Mouse (Mus musculus) hindbrain, embryonic 12.5 days (tissue): Measurements from ENCODE around the gene Pla2g4e. TPM values are rescaled to one million over a fixed set of nuclear protein-coding genes. Genes with fewer than 3 reads are reported as not detected.
"Not testable (repeated sequence)": the region's sequence is repeated elsewhere in the genome, so short reads cannot be mapped to it uniquely, and the experiment has no call there.

ENCODE experiments used
- ATAC-seq: fragments of 200-750 bp; cut with Nextera tagmentation; 2 replicates; pipeline ENCODE4 v1.8.0; 2017; ENCODE audit warnings: moderate TSS enrichment; ENCODE audit not compliant: low FRiP score
- H3K27ac ChIP-seq: fragments of 300-500 bp; sonication (generic); 2 replicates; pipeline ENCODE4 v1.5.1; 2016; ENCODE audit warnings: mild to moderate bottlenecking
- H3K27me3 ChIP-seq: fragments of 300-500 bp; sonication (generic); 2 replicates; pipeline ENCODE4 v1.6.1; 2016; ENCODE audit warnings: mild to moderate bottlenecking
- H3K36me3 ChIP-seq: fragments of 300-500 bp; sonication (generic); 2 replicates; pipeline ENCODE4 v1.6.1; 2016; ENCODE audit warnings: mild to moderate bottlenecking
- H3K4me1 ChIP-seq: fragments of 300-500 bp; sonication (generic); 2 replicates; pipeline ENCODE4 v1.6.1; 2016
- H3K4me2 ChIP-seq: fragments of 300-500 bp; sonication (generic); replicated peaks from 2 replicates; pipeline ENCODE4 v1.6.1; 2016; ENCODE audit warnings: mild to moderate bottlenecking
- H3K4me3 ChIP-seq: fragments of 300-500 bp; sonication (generic); 2 replicates; pipeline ENCODE4 v1.5.1; 2016; ENCODE audit warnings: mild to moderate bottlenecking
- H3K9ac ChIP-seq: fragments of 300-500 bp; sonication (generic); 2 replicates; pipeline ENCODE4 v1.6.1; 2016; ENCODE audit warnings: mild to moderate bottlenecking, moderate library complexity
- H3K9me3 ChIP-seq: fragments of 300-500 bp; sonication (generic); replicated peaks from 2 replicates; pipeline ENCODE4 v1.6.1; 2016; ENCODE audit warnings: mild to moderate bottlenecking
- WGBS: fragments of 180-500 bp; shearing (Covaris S2); methylation state at CpG from one replicate; pipeline ENCODE4 v1.1.7; 2016; 5-methylcytosine and 5-hydroxymethylcytosine counted together
- polyA plus RNA-seq: library from polyadenylated mRNA; unstranded; fragments of >200 nt; fragmentation: Nextera tagmentation; extraction: Ambion mirVana; gene quantifications from 2 replicates; pipeline ENCODE4 v1.2.1, GENCODE M21; 2016

Gene Pla2g4e
- polyA plus RNA-seq, 1 experiment from 2014 or later: 0.14 TPM

- 69% methylated on average over 6 of the region's 6 CpGs for WGBS
Measured at GRCm38 (mm10) chr2:120265523-120265922, 20.4 kb upstream of the Pla2g4e start.

GRCm38 (mm10) chr2:120264858-120265257 is 19.7 kb upstream of the Pla2g4e start:
- H3K9me3 ChIP-seq: no peaks in the 10 kb centered on the region
- H3K4me2 ChIP-seq: no peak overlapping the region
- no peak for ATAC-seq
- no peaks in the 10 kb centered on the region for H3K36me3 ChIP-seq
- H3K4me1 ChIP-seq: peaks cover 10% of the 10 kb centered on the region
- H3K9ac ChIP-seq: no peak overlapping the region
- H3K27me3 ChIP-seq: peaks cover 7% of the 10 kb centered on the region; the same call in 1 of the 2 replicates
- H3K27ac ChIP-seq: no peak overlapping the region
- H3K4me3 ChIP-seq: no peak overlapping the region
- WGBS: 57% methylated on average over 10 of the region's 10 CpGs

More at GRCm38 (mm10) chr2:120265523-120265922, 20.4 kb upstream of the Pla2g4e start:
- Histone ChIP-seq H3K4me3 (no peak overlapping the region), H3K36me3 (no peaks in the 10 kb centered on the region), H3K4me1 (peaks cover 10% of the 10 kb centered on the region), H3K9ac (no peak overlapping the region), H3K9me3 (no peaks in the 10 kb centered on the region), H3K27ac (no peak overlapping the region), H3K27me3 (peaks cover 7% of the 10 kb centered on the region; the same call in 1 of the 2 replicates), H3K4me2 (no peak overlapping the region)
- ATAC-seq: no peak

- Histone ChIP-seq H3K4me1 (peaks cover 3% of the 10 kb centered on the region; the same call in 1 of the 2 replicates), H3K27me3 (no peaks in the 10 kb centered on the region), H3K4me3 (no peak overlapping the region), H3K9ac (no peak overlapping the region), H3K9me3 (no peaks in the 10 kb centered on the region), H3K27ac (no peak overlapping the region), H3K4me2 (no peak overlapping the region), H3K36me3 (no peaks in the 10 kb centered on the region)
- WGBS: 39% methylated on average over 1 of the region's 1 CpGs
- ATAC-seq: no peak
Measured at GRCm38 (mm10) chr2:120262876-120263275, 17.7 kb upstream of the Pla2g4e start.

- H3K27me3 ChIP-seq: no peaks in the 10 kb centered on the region
- 77% methylated on average over 3 of the region's 3 CpGs for WGBS
- peaks cover 3% of the 10 kb centered on the region; the same call in 1 of the 2 replicates for H3K4me1 ChIP-seq
- no peaks in the 10 kb centered on the region for H3K9me3 ChIP-seq
- H3K4me3 ChIP-seq: no peak overlapping the region
- no peaks in the 10 kb centered on the region for H3K36me3 ChIP-seq
- no peak overlapping the region for H3K27ac ChIP-seq
- H3K4me2 ChIP-seq: no peak overlapping the region
- H3K9ac ChIP-seq: no peak overlapping the region
- ATAC-seq: no peak
Measured at GRCm38 (mm10) chr2:120261346-120261745, 16.2 kb upstream of the Pla2g4e start.

GRCm38 (mm10) chr2:120256259-120256658 is 11.1 kb upstream of the Pla2g4e start:
- H3K36me3 ChIP-seq: no peaks in the 10 kb centered on the region
- no peak overlapping the region for H3K9ac ChIP-seq
- no peak for ATAC-seq
- H3K27ac ChIP-seq: no peak overlapping the region
- no peak overlapping the region for H3K4me2 ChIP-seq
- H3K4me1 ChIP-seq: no peaks in the 10 kb centered on the region
- H3K27me3 ChIP-seq: no peaks in the 10 kb centered on the region
- H3K9me3 ChIP-seq: no peaks in the 10 kb centered on the region
- H3K4me3 ChIP-seq: no peak overlapping the region

GRCm38 (mm10) chr2:120252644-120253043 is 7.5 kb upstream of the Pla2g4e start:
- no peak overlapping the region for H3K4me2 ChIP-seq
- no peak overlapping the region for H3K4me3 ChIP-seq
- no peak overlapping the region for H3K9ac ChIP-seq
- no peak overlapping the region for H3K27ac ChIP-seq
- no peaks in the 10 kb centered on the region for H3K27me3 ChIP-seq
- H3K36me3 ChIP-seq: no peaks in the 10 kb centered on the region
- ATAC-seq: no peak
- no peaks in the 10 kb centered on the region for H3K4me1 ChIP-seq
- WGBS: 93% methylated on average over 6 of the region's 6 CpGs
- H3K9me3 ChIP-seq: no peaks in the 10 kb centered on the region

GRCm38 (mm10) chr2:120245421-120246016 is 384 bp upstream of the Pla2g4e start:
- Histone ChIP-seq H3K9ac (0 out of 2 replicates have a peak overlapping the region, but pooled peaks have one; percentile 0), H3K9me3 (no peaks in the 10 kb centered on the region), H3K27ac (no peak overlapping the region), H3K36me3 (no peaks in the 10 kb centered on the region), H3K4me1 (no peaks in the 10 kb centered on the region), H3K27me3 (peaks cover 14% of the 10 kb centered on the region; the same call in 1 of the 2 replicates), H3K4me2 (peak overlapping the region; percentile 52), H3K4me3 (peak overlapping the region; percentile 30)
- ATAC-seq: peak; percentile 46
- 14% methylated on average over 9 of the region's 9 CpGs for WGBS

- Histone ChIP-seq H3K4me3 (no peak overlapping the region), H3K9me3 (no peaks in the 10 kb centered on the region), H3K4me1 (no peaks in the 10 kb centered on the region), H3K27me3 (peaks cover 14% of the 10 kb centered on the region; the same call in 1 of the 2 replicates), H3K36me3 (no peaks in the 10 kb centered on the region), H3K4me2 (no peak overlapping the region), H3K9ac (no peak overlapping the region), H3K27ac (no peak overlapping the region)
- no peak for ATAC-seq
- WGBS: 84% methylated on average over 2 of the region's 2 CpGs
Measured at GRCm38 (mm10) chr2:120243995-120244394, 1.1 kb downstream of the Pla2g4e start.

- 75% methylated on average over 5 of the region's 5 CpGs for WGBS
- no peaks in the 10 kb centered on the region for H3K4me1 ChIP-seq
- H3K27me3 ChIP-seq: peaks cover 14% of the 10 kb centered on the region; the same call in 1 of the 2 replicates
- no peak for ATAC-seq
- H3K4me2 ChIP-seq: no peak overlapping the region
- H3K36me3 ChIP-seq: no peaks in the 10 kb centered on the region
- no peak overlapping the region for H3K4me3 ChIP-seq
- H3K9ac ChIP-seq: no peak overlapping the region
- no peaks in the 10 kb centered on the region for H3K9me3 ChIP-seq
- H3K27ac ChIP-seq: no peak overlapping the region
Measured at GRCm38 (mm10) chr2:120242791-120243467, 2.2 kb downstream of the Pla2g4e start.

- H3K27ac ChIP-seq, ATAC-seq, H3K4me2 ChIP-seq, H3K36me3 ChIP-seq, H3K9me3 ChIP-seq, H3K27me3 ChIP-seq, H3K9ac ChIP-seq, H3K4me1 ChIP-seq, H3K4me3 ChIP-seq: not testable (repeated sequence)
- 85% methylated on average over 9 of the region's 9 CpGs for WGBS
Measured at GRCm38 (mm10) chr2:120238733-120239132, 6.4 kb downstream of the Pla2g4e start.

GRCm38 (mm10) chr2:120237784-120238183 is 7.4 kb downstream of the Pla2g4e start:
- H3K9ac ChIP-seq: no peak overlapping the region
- no peaks in the 10 kb centered on the region for H3K27me3 ChIP-seq
- no peak for ATAC-seq
- no peak overlapping the region for H3K4me2 ChIP-seq
- H3K27ac ChIP-seq: no peak overlapping the region
- H3K4me3 ChIP-seq: no peak overlapping the region
- H3K9me3 ChIP-seq: no peaks in the 10 kb centered on the region
- no peaks in the 10 kb centered on the region for H3K36me3 ChIP-seq
- no peaks in the 10 kb centered on the region for H3K4me1 ChIP-seq
- 73% methylated on average over 5 of the region's 5 CpGs for WGBS

- Histone ChIP-seq H3K36me3 (no peaks in the 10 kb centered on the region), H3K4me1 (no peaks in the 10 kb centered on the region), H3K27me3 (no peaks in the 10 kb centered on the region), H3K9me3 (no peaks in the 10 kb centered on the region), H3K27ac (no peak overlapping the region), H3K9ac (no peak overlapping the region), H3K4me3 (no peak overlapping the region), H3K4me2 (no peak overlapping the region)
- no peak for ATAC-seq
- 89% methylated on average over 3 of the region's 3 CpGs for whole genome bisulfite sequencing
Measured at GRCm38 (mm10) chr2:120235947-120236640, 9.0 kb downstream of the Pla2g4e start.
